Mouse (Mus musculus) G1E (cell line): ENCODE measurements around the gene Psmb5.

Experiments used
- CTCF ChIP-seq: IDR thresholded peaks from 2 replicates; pipeline ENCODE4 v1.5.1; 2012; ENCODE audit warnings: low read depth, low read length, inconsistent platforms, mixed read lengths
- GATA2 ChIP-seq: IDR thresholded peaks from 2 replicates; pipeline ENCODE4 v1.6.1; 2012; ENCODE audit warnings: low read depth, low read length, inconsistent platforms, borderline replicate concordance

DNA sequence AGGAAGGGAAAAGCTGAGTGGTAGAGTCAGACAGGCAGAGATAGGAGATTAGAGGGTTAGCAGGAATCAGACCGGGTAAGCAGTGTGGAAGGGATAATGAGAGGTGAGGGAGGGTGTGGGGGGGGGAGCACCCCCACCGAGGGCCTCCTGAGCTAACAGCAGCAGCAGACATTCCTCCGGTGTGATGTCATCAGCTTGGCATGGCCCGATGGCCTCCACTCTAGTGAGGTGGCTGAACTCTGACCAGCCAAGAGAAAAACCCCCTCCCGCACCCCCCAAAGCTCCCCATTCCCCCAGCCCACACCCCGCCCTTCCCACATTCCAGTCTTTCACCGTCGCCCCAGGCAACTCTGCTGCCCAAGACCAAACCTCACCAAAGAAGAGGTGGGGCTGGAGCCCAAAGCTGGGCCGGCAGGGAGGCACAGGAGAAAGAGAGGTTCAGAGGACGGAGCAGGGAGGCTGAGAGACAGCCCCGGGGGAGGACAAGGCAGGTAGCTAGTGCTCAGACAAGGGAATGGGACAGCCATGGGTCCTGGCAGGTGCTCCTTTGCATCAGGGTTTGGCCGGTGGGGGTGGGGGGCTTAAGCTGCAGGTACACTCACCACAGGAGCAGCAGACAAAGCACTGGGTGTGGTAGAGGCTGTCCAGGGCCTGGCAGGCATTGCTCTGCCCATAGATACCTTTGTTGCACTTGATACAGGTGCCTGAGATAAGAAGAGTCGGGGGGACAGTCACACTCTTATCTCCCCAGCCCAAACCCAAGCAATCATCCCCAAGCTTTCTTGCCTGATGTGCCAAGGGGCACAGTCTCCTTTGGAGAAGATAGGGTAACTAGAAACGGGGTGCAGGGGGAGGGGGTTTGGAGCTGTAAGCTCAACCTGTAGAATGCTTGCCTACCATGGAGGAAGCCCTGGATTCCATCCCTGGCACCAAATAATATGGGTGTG is 44.8 kb downstream of the Psmb5 start:
- TF ChIP-seq CTCF, result no peak
- no peak for TF ChIP-seq GATA2
